Mouse (Mus musculus): ENCODE measurements around the gene Fstl4. TPM values are rescaled to one million over a fixed set of nuclear protein-coding genes. Genes with fewer than 3 reads are reported as not detected.

Gene Fstl4
- total RNA-seq, 2 experiments from 2014 or later: 13.8 to 14.8 TPM

- Histone ChIP-seq H3K27ac (no peak overlapping the region), H3K4me3 (no peak overlapping the region)
- no peak for DNase-seq (ENCODE audit: low spot score in 2 of 2)
- TF ChIP-seq CTCF (conservative IDR thresholded peaks at IDR 0.05): peak; percentile 33
These were observed 255.1 kb downstream of the Fstl4 start for GRCm38 (mm10) chr11:53019509-53019908.

- Histone ChIP-seq H3K4me3 (no peak overlapping the region), H3K27ac (no peak overlapping the region)
- TF ChIP-seq CTCF (conservative IDR thresholded peaks at IDR 0.05): no peak
- DNase-seq (ENCODE audit: low spot score in 2 of 2): no peak
These were observed 260.0 kb downstream of the Fstl4 start for GRCm38 (mm10) chr11:53024403-53024802.

GRCm38 (mm10) chr11:53025686-53026085 lies 261.3 kb downstream of the Fstl4 start:
- Histone ChIP-seq H3K4me3 (no peak overlapping the region), H3K27ac (no peak overlapping the region)
- DNase-seq (ENCODE audit: low spot score in 2 of 2): no peak
- no peak for TF ChIP-seq CTCF (conservative IDR thresholded peaks at IDR 0.05)

- TF ChIP-seq CTCF (conservative IDR thresholded peaks at IDR 0.05): peak; percentile 41
- Histone ChIP-seq H3K27ac (no peak overlapping the region), H3K4me3 (no peak overlapping the region)
- no peak for DNase-seq (ENCODE audit: low spot score in 2 of 2)
These were observed 264.2 kb downstream of the Fstl4 start for GRCm38 (mm10) chr11:53028421-53029168.

GRCm38 (mm10) chr11:53031777-53032176 lies 267.3 kb downstream of the Fstl4 start:
- Histone ChIP-seq H3K27ac (no peak overlapping the region), H3K4me3 (no peak overlapping the region)
- TF ChIP-seq CTCF (conservative IDR thresholded peaks at IDR 0.05): no peak
- no peak for DNase-seq (ENCODE audit: low spot score in 2 of 2)

GRCm38 (mm10) chr11:53032336-53032735 lies 267.9 kb downstream of the Fstl4 start:
- TF ChIP-seq CTCF (conservative IDR thresholded peaks at IDR 0.05): peak; percentile 98
- DNase-seq (ENCODE audit: low spot score in 2 of 2): peak; percentile 74 to 93

GRCm38 (mm10) chr11:53035414-53035813 lies 271.0 kb downstream of the Fstl4 start:
- no peak overlapping the region for H3K27ac ChIP-seq
- TF ChIP-seq CTCF (conservative IDR thresholded peaks at IDR 0.05): no peak
- DNase-seq (ENCODE audit: low spot score in 2 of 2): no peak
- no peak overlapping the region for H3K4me3 ChIP-seq

More at GRCm38 (mm10) chr11:53032336-53032735, 267.9 kb downstream of the Fstl4 start:
- no peak overlapping the region for H3K27ac ChIP-seq
- H3K4me3 ChIP-seq: no peak overlapping the region

GRCm38 (mm10) chr11:53046850-53047249 lies 282.4 kb downstream of the Fstl4 start:
- H3K27ac ChIP-seq: no peak overlapping the region
- TF ChIP-seq CTCF (conservative IDR thresholded peaks at IDR 0.05): no peak
- no peak overlapping the region for H3K4me3 ChIP-seq
- DNase-seq (ENCODE audit: low spot score in 2 of 2): no peak

GRCm38 (mm10) chr11:53054151-53054550 lies 289.7 kb downstream of the Fstl4 start:
- Histone ChIP-seq H3K27ac (no peak overlapping the region), H3K4me3 (no peak overlapping the region)
- no peak for DNase-seq (ENCODE audit: low spot score in 2 of 2)
- TF ChIP-seq CTCF (conservative IDR thresholded peaks at IDR 0.05): no peak

GRCm38 (mm10) chr11:53055896-53056295 lies 291.5 kb downstream of the Fstl4 start:
- H3K27ac ChIP-seq: no peak overlapping the region
- no peak for DNase-seq (ENCODE audit: low spot score in 2 of 2)

GRCm38 (mm10) chr11:53056781-53057180 lies 292.3 kb downstream of the Fstl4 start:
- Histone ChIP-seq H3K27ac (no peak overlapping the region), H3K4me3 (no peak overlapping the region)
- TF ChIP-seq CTCF (conservative IDR thresholded peaks at IDR 0.05): no peak
- no peak for DNase-seq (ENCODE audit: low spot score in 2 of 2)

More at GRCm38 (mm10) chr11:53055896-53056295, 291.5 kb downstream of the Fstl4 start:
- no peak overlapping the region for H3K4me3 ChIP-seq
- no peak for TF ChIP-seq CTCF (conservative IDR thresholded peaks at IDR 0.05)

- DNase-seq (ENCODE audit: low spot score in 2 of 2): no peak
- H3K27ac ChIP-seq: no peak overlapping the region
- H3K4me3 ChIP-seq: no peak overlapping the region
- no peak for TF ChIP-seq CTCF (conservative IDR thresholded peaks at IDR 0.05)
These were observed 293.6 kb downstream of the Fstl4 start for GRCm38 (mm10) chr11:53057821-53058553.

GRCm38 (mm10) chr11:53058557-53058956 lies 294.1 kb downstream of the Fstl4 start:
- no peak overlapping the region for H3K4me3 ChIP-seq
- no peak overlapping the region for H3K27ac ChIP-seq
- DNase-seq (ENCODE audit: low spot score in 2 of 2): no peak
- TF ChIP-seq CTCF (conservative IDR thresholded peaks at IDR 0.05): no peak
